Mouse (Mus musculus) hindbrain, embryonic 13.5 days (tissue): ENCODE results near the gene Stard5. TPM values are rescaled to one million over a fixed set of nuclear protein-coding genes. Genes with fewer than 3 reads are reported as not detected.

Experiments
- ATAC-seq: fragments of 200-750 bp; cut with Nextera tagmentation; 2 replicates; pipeline ENCODE4 v1.8.0; 2017; ENCODE audit warnings: moderate TSS enrichment; ENCODE audit not compliant: low FRiP score
- H3K27ac ChIP-seq: fragments of 300-500 bp; sonication (generic); 2 replicates; pipeline ENCODE4 v1.5.1; 2015; ENCODE audit warnings: inconsistent platforms, mild to moderate bottlenecking, moderate library complexity
- H3K27me3 ChIP-seq: fragments of 300-500 bp; sonication (generic); 2 replicates; pipeline ENCODE4 v1.6.1; 2015; ENCODE audit warnings: mild to moderate bottlenecking, inconsistent platforms
- H3K36me3 ChIP-seq: fragments of 300-500 bp; sonication (generic); 2 replicates; pipeline ENCODE4 v1.6.1; 2015; ENCODE audit warnings: mild to moderate bottlenecking, inconsistent platforms
- H3K4me1 ChIP-seq: fragments of 300-500 bp; sonication (generic); replicated peaks from 2 replicates; pipeline ENCODE4 v1.6.1; 2015; ENCODE audit warnings: inconsistent platforms
- H3K4me2 ChIP-seq: fragments of 300-500 bp; sonication (generic); 2 replicates; pipeline ENCODE4 v1.6.1; 2015; ENCODE audit warnings: inconsistent platforms, mild to moderate bottlenecking, moderate library complexity
- H3K4me3 ChIP-seq: fragments of 300-500 bp; sonication (generic); 2 replicates; pipeline ENCODE4 v1.5.1; 2015; ENCODE audit warnings: mild to moderate bottlenecking, inconsistent platforms
- H3K9ac ChIP-seq: fragments of 300-500 bp; sonication (generic); 2 replicates; pipeline ENCODE4 v1.6.1; 2015; ENCODE audit warnings: mild to moderate bottlenecking, inconsistent platforms
- H3K9me3 ChIP-seq: fragments of 300-500 bp; sonication (generic); 2 replicates; pipeline ENCODE4 v1.6.1; 2016; ENCODE audit warnings: inconsistent platforms
- WGBS: fragments of 180-500 bp; shearing (Covaris S2); methylation state at CpG from one replicate; pipeline ENCODE4 v1.1.7; 2015; 5-methylcytosine and 5-hydroxymethylcytosine counted together
- polyA plus RNA-seq: library from polyadenylated mRNA; unstranded; fragments of >200 nt; fragmentation: Nextera tagmentation; extraction: Ambion mirVana; gene quantifications from 2 replicates; pipeline ENCODE4 v1.2.1, GENCODE M21; 2015

The Stard5 gene
- polyA plus RNA-seq, 1 experiment from 2014 or later = 7.6 TPM

GRCm38 (mm10) chr7:83615815-83616214 lies 15.9 kb upstream of the Stard5 start:
- Histone ChIP-seq H3K36me3 (no peaks in the 10 kb centered on the region), H3K9ac (no peak overlapping the region), H3K27me3 (no peaks in the 10 kb centered on the region), H3K4me2 (no peak overlapping the region), H3K4me3 (no peak overlapping the region), H3K4me1 (no peaks in the 10 kb centered on the region), H3K27ac (no peak overlapping the region), H3K9me3 (no peaks in the 10 kb centered on the region)
- WGBS = 89% methylated on average over 8 of the region's 8 CpGs
- no peak for ATAC-seq

GRCm38 (mm10) chr7:83616268-83616667 lies 15.5 kb upstream of the Stard5 start:
- Histone ChIP-seq H3K4me3 (no peak overlapping the region), H3K9me3 (no peaks in the 10 kb centered on the region), H3K36me3 (no peaks in the 10 kb centered on the region), H3K9ac (no peak overlapping the region), H3K4me1 (no peaks in the 10 kb centered on the region), H3K27ac (no peak overlapping the region), H3K27me3 (no peaks in the 10 kb centered on the region), H3K4me2 (no peak overlapping the region)
- no peak for ATAC-seq
- WGBS = 86% methylated on average over 3 of the region's 3 CpGs

GRCm38 (mm10) chr7:83618709-83619108 lies 13.1 kb upstream of the Stard5 start:
- WGBS = 80% methylated on average over 1 of the region's 1 CpGs
- Histone ChIP-seq H3K27ac (no peak overlapping the region), H3K4me1 (no peaks in the 10 kb centered on the region), H3K9ac (no peak overlapping the region), H3K9me3 (no peaks in the 10 kb centered on the region), H3K27me3 (no peaks in the 10 kb centered on the region), H3K4me2 (no peak overlapping the region), H3K4me3 (no peak overlapping the region), H3K36me3 (no peaks in the 10 kb centered on the region)
- no peak for ATAC-seq

DNA sequence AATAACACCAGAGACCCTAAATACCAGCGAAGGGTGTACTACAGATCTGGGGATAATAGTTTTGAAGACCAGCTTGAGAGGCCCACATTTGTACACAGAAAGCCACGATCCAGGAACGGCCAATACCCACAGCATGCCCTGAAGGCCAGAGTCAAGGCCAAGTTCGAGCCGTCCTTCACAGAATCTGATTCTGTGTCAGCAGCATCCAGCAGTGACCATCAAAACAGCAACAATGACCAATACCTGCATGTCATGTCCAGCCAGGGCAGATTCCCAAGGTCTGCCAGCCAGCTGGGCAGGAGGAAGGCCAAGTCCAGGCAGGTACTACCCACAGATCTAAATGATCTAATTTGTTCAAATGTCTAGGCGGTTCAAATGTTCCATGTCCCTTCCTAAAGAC lies 9.2 kb upstream of the Stard5 start:
- WGBS = 95% methylated on average over 6 of the region's 6 CpGs
- Histone ChIP-seq H3K4me1 (no peaks in the 10 kb centered on the region), H3K4me2 (no peak overlapping the region), H3K36me3 (0 out of 2 replicates have a peak, but pooled peaks cover 3% of the 10 kb centered on the region), H3K9me3 (no peaks in the 10 kb centered on the region), H3K27ac (no peak overlapping the region), H3K4me3 (no peak overlapping the region), H3K9ac (no peak overlapping the region), H3K27me3 (no peaks in the 10 kb centered on the region)
- no peak for ATAC-seq

- H3K9ac ChIP-seq = no peak overlapping the region
- H3K4me2 ChIP-seq = no peak overlapping the region
- no peak overlapping the region for H3K4me3 ChIP-seq
- no peak for ATAC-seq
- no peaks in the 10 kb centered on the region for H3K9me3 ChIP-seq
- no peaks in the 10 kb centered on the region for H3K27me3 ChIP-seq
- 77% methylated on average over 1 of the region's 1 CpGs for WGBS
- H3K4me1 ChIP-seq = no peaks in the 10 kb centered on the region
- H3K27ac ChIP-seq = no peak overlapping the region
- 0 out of 2 replicates have a peak, but pooled peaks cover 3% of the 10 kb centered on the region for H3K36me3 ChIP-seq
Measured at GRCm38 (mm10) chr7:83624065-83624464, 7.7 kb upstream of the Stard5 start.

- Histone ChIP-seq H3K4me1 (peaks cover 9% of the 10 kb centered on the region), H3K9me3 (no peaks in the 10 kb centered on the region), H3K9ac (no peak overlapping the region), H3K36me3 (0 out of 2 replicates have a peak, but pooled peaks cover 3% of the 10 kb centered on the region), H3K27me3 (no peaks in the 10 kb centered on the region), H3K27ac (no peak overlapping the region), H3K4me3 (no peak overlapping the region), H3K4me2 (no peak overlapping the region)
- 92% methylated on average over 8 of the region's 8 CpGs for WGBS
- no peak for ATAC-seq
Measured at GRCm38 (mm10) chr7:83626557-83627257, 5.1 kb upstream of the Stard5 start.

GRCm38 (mm10) chr7:83627369-83627768 lies 4.4 kb upstream of the Stard5 start:
- no peaks in the 10 kb centered on the region for H3K9me3 ChIP-seq
- no peak overlapping the region for H3K4me2 ChIP-seq
- peaks cover 14% of the 10 kb centered on the region for H3K4me1 ChIP-seq
- 88% methylated on average over 4 of the region's 4 CpGs for WGBS
- H3K4me3 ChIP-seq = no peak overlapping the region
- H3K9ac ChIP-seq = no peak overlapping the region
- no peak overlapping the region for H3K27ac ChIP-seq
- 0 out of 2 replicates have a peak, but pooled peaks cover 3% of the 10 kb centered on the region for H3K36me3 ChIP-seq
- ATAC-seq = no peak
- H3K27me3 ChIP-seq = no peaks in the 10 kb centered on the region

DNA sequence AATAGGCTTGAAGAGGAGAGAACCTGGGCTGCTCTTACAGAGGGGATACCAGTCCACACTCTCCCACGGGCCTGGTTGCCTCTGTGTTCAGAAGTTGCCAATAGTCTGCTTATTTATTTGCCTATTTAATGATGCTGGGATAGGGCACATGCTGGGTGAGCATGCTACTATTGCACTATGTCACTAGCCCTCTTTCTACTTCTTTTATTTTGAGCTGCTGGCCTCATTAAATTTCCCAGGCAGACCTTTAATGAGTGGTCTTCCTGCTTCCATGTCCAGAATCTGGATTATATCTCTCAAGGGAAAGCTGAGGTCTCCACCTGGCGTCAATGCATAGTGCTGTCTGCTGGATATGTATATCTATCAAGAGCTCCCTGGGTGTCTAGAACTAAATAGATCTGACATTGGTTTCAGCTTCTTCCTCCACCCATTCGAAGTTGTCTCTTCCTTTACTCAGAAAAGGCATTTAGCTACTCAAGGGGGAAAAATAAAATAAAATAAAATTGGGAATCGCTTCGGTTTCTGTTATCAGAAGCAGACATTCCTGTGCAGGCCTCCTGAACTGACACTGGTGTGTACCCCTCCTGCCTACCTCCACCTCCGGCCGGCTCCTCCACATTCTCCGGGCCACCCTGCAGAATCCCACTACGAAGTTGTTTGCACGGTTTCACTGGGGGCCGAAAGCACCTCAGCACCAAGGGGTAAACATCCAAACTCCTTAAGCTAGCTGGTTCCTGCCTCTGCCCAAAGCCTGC lies 509 bp upstream of the Stard5 start:
- Histone ChIP-seq H3K36me3 (no peaks in the 10 kb centered on the region), H3K27ac (peak overlapping the region; percentile 84), H3K4me3 (peak overlapping the region; percentile 61), H3K9ac (peak overlapping the region; percentile 76), H3K27me3 (no peaks in the 10 kb centered on the region), H3K9me3 (no peaks in the 10 kb centered on the region), H3K4me2 (peak overlapping the region; percentile 75), H3K4me1 (peaks cover 33% of the 10 kb centered on the region)
- WGBS = 14% methylated on average over 11 of the region's 11 CpGs
- ATAC-seq = peak; percentile 84

DNA sequence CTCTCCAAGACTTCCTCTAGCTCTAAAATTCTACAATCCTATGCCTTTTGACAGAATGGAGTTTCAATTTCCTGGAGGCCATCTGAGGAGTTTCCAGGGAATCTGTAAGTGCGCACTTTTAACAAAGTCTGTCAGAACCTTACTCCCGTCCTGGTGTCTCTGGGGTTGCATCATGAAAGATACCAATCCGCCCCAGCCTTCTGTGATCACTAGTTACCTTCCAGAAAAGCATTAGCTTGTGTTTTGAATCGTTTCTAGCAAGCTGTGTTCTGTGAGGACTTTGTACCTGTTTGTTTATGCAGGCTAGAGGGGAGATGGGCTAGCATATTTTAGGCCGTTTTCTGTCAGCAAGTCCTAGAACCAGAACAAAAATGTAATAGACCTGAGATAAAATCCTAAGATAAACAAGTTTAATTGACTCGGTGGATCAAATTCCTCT lies 942 bp downstream of the Stard5 start:
- Histone ChIP-seq H3K27me3 (no peaks in the 10 kb centered on the region), H3K36me3 (no peaks in the 10 kb centered on the region), H3K27ac (no peak overlapping the region), H3K4me3 (peak overlapping the region; percentile 61), H3K9ac (peak overlapping the region; percentile 76; the same call in 1 of the 2 replicates), H3K4me1 (peaks cover 33% of the 10 kb centered on the region), H3K9me3 (no peaks in the 10 kb centered on the region), H3K4me2 (peak overlapping the region; percentile 75)
- 62% methylated on average over 6 of the region's 6 CpGs for WGBS
- ATAC-seq = no peak

GRCm38 (mm10) chr7:83633856-83634255 lies 2.1 kb downstream of the Stard5 start:
- Histone ChIP-seq H3K4me1 (peaks cover 33% of the 10 kb centered on the region), H3K27me3 (no peaks in the 10 kb centered on the region), H3K4me2 (no peak overlapping the region), H3K9ac (no peak overlapping the region), H3K4me3 (no peak overlapping the region), H3K27ac (no peak overlapping the region), H3K9me3 (no peaks in the 10 kb centered on the region), H3K36me3 (no peaks in the 10 kb centered on the region)
- ATAC-seq = no peak
- 91% methylated on average over 6 of the region's 6 CpGs for WGBS

DNA sequence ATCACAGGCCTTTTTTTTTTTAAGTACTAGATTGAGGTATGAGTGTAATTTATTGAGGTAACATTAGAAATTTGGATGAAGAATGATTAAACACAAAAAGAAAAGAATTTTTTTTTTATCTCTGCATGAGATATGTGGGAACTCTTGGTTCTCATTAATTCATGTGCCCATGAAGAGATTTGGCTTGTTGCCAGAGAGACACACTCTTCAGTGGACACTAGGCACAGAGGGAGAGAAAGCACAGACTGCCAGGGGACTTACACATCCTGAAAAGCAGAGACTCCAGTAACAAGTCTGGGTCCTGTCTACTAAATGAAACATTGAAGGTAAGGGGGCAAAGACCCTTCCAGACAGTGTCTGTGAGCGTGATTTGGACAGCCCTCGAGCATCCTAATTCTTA lies 4.0 kb downstream of the Stard5 start:
- no peaks in the 10 kb centered on the region for H3K27me3 ChIP-seq
- no peak overlapping the region for H3K4me3 ChIP-seq
- no peaks in the 10 kb centered on the region for H3K36me3 ChIP-seq
- no peak overlapping the region for H3K27ac ChIP-seq
- H3K9me3 ChIP-seq = no peaks in the 10 kb centered on the region
- WGBS = 86% methylated on average over 2 of the region's 2 CpGs
- H3K4me1 ChIP-seq = peaks cover 32% of the 10 kb centered on the region
- H3K9ac ChIP-seq = no peak overlapping the region
- H3K4me2 ChIP-seq = no peak overlapping the region
- ATAC-seq = no peak

DNA sequence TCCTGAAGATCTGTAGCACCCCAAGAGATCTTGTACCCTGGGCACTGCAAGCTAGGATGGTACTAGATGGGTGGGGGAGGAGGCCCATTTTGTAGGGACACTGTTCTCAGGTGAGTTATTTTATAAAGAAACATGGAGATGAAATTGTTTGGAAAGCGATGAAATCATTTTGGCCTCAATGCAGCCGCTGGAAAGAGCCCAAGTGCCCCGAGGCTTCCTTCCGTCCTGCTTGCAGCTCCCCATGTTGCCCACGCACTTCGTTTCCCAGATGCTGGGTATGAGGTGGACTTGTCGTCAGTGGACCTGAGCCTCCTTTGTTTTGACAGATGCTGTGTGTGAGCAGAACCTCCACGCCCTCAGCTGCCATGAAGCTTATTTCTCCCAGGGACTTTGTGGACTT lies 4.7 kb downstream of the Stard5 start:
- ATAC-seq = no peak

More for the DNA sequence above, 4.7 kb downstream of the Stard5 start:
- H3K4me3 ChIP-seq = no peak overlapping the region
- H3K27me3 ChIP-seq = no peaks in the 10 kb centered on the region
- H3K27ac ChIP-seq = no peak overlapping the region
- H3K9me3 ChIP-seq = no peaks in the 10 kb centered on the region
- 83% methylated on average over 8 of the region's 8 CpGs for WGBS
- H3K4me2 ChIP-seq = no peak overlapping the region
- no peak overlapping the region for H3K9ac ChIP-seq
- H3K36me3 ChIP-seq = no peaks in the 10 kb centered on the region
- H3K4me1 ChIP-seq = peaks cover 25% of the 10 kb centered on the region
